Mouse (Mus musculus) ES-CJ7 (cell line): ENCODE results near the gene Gtsf1l.
A peak's percentile ranks its signal among the peaks of the same experiment; 100 is the strongest.

ENCODE experiments used
- DNase-seq: peaks from one replicate; pipeline ENCODE4 v3.0.0; 2011; ENCODE audit warnings: low read depth, low spot score

Gene Gtsf1l

DNA sequence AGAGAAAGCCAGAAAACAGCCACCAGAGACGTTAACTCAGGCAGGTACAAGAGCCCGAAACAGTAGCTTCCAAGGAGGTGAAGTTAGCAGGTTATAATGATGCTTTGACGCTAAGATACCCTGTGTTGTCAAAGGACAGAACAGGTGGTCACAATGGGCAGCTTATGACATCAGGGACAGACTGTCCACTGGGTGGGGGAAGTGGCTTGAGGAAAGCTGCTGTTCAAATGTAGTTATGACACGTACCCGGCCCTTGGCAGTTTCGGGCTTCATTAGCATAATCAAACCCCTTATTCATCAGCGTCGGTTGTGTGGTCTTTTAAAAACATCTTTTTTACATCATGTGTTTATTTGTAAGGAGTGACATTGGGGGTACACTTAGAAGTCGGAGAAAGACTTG is at the start of gene Gtsf1l:
Gene Gtsf1l (minus strand): TSS at position 128 of the 400 bp plus-strand sequence.
- no peak for DNase-seq

DNA sequence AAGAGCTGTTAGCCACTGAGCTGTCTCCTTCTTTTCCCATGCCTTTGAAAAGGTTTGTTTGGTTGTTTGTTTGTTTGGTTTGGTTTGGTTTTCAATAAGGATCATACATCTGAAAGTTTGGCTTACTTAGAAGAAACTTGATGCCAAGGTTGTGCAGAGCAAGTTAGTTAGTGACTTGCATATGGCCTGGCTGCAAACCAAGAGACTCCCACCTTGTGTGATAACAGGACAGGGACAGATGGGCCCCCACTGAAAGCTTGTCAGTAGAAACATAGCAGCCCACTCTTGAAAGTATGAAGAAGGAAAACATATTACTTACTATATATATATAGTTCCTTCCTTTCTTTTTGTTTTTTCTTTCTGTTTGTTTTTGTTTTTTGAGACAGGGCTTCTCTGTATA is 49.3 kb upstream of the Gtsf1l start:
- no peak for DNase-seq

DNA sequence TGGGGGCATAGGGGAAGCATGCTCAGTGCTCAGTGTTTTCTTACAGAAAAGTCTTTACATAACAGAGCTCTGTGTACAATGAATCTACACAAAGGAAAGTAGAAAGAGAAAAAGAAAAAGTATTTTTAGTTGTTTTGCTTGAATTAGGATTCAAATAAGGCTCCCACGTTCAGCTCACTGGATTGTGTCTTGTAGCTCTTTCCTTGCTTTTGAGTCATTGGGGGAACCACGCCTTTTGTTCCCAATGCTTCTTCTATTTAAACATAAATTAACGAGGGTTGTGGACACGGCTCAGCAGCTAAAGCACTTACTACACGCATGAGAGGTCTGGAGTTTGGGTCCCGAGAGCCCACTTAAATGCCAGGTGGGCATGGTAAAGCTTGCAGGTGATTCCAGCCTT is 48.3 kb upstream of the Gtsf1l start:
- no peak for DNase-seq

GRCm38 (mm10) chr2:163132314-163132713 is 44.7 kb upstream of the Gtsf1l start:
- no peak for DNase-seq

DNA sequence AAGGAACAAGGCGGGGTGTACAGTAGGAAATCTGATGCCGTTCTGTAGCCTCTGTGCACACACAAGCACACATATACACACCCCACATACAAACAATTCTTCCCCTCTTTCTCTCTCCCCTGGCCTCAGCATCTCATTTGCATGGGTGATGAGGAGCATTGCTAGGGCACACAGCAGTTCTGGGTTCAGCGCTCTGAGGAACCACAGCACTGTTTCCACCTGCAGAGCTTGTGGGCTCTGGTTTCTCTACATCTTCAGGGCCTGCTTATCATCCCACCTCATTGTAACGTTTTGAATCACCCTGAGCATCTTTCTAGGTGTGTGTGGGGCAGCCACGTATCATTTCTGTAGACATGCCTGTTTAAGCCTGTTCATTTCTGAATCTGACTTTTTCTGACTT is 43.2 kb upstream of the Gtsf1l start:
- no peak for DNase-seq

DNA sequence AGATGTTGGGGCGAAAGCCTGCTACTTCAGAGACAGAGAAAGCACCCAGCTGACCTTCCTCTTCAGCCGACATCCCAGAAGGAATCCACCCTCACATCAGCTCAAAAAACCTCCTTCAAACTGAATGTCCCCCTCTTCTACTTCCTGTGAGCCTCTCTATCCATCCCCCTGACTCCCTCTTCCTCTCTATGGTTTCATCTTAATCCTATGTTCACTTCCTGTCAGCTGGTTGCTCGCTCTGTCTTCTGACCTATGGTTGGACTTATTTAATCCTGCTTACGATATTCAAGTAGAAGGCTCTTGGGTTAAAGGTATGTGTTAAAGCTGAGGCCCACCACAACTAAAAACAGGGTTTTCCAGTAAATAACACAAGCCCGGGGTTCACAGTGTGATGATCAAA is 35.8 kb upstream of the Gtsf1l start:
- DNase-seq = no peak

- peak; percentile 94 for DNase-seq
These were observed 34.7 kb upstream of the Gtsf1l start for GRCm38 (mm10) chr2:163122319-163122718.

- no peak for DNase-seq
These were observed 33.7 kb upstream of the Gtsf1l start for GRCm38 (mm10) chr2:163121353-163121660.

GRCm38 (mm10) chr2:163120626-163121352 is 33.1 kb upstream of the Gtsf1l start:
- DNase-seq = no peak

- DNase-seq = no peak
These were observed 24.0 kb upstream of the Gtsf1l start for GRCm38 (mm10) chr2:163111413-163112201.

DNA sequence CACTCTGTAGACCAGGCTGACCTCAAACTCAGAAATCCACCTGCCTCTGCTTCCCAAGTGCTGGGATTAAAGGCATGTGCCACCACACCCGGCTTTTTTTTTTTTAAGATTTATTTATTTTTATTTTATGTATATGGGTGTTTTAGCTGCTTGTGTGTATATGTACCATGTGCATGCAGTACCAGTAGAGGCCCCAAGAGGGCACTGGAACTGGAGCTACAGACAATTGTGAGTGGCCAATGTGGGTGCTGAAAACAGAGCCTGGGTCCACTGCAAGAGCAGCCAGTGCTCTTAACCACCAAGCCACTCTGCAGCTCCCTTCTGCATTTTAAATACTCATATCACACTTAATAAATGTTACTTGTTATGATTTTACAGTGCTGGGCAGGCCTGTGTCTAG is 23.1 kb upstream of the Gtsf1l start:
- peak; percentile 50 for DNase-seq

DNA sequence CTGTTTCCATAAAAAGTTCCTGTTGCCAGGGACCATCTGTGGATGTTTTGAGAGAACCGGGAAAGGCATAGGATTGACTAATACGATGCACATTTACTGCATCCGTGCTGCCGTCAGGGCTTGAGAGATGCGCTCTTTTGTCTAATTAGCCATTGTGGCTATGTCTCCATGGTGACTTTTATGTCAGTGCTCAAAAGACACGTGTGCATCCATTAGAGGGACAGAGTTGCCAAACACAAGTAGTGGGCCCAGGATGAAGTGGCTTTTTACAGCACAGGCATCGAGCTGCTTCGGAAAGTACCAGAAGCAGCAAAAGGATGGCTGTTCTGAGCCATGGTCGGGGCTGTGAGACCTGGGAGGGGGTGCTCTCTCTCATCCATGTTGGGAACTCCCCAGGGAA is 20.7 kb upstream of the Gtsf1l start:
- DNase-seq = no peak

DNA sequence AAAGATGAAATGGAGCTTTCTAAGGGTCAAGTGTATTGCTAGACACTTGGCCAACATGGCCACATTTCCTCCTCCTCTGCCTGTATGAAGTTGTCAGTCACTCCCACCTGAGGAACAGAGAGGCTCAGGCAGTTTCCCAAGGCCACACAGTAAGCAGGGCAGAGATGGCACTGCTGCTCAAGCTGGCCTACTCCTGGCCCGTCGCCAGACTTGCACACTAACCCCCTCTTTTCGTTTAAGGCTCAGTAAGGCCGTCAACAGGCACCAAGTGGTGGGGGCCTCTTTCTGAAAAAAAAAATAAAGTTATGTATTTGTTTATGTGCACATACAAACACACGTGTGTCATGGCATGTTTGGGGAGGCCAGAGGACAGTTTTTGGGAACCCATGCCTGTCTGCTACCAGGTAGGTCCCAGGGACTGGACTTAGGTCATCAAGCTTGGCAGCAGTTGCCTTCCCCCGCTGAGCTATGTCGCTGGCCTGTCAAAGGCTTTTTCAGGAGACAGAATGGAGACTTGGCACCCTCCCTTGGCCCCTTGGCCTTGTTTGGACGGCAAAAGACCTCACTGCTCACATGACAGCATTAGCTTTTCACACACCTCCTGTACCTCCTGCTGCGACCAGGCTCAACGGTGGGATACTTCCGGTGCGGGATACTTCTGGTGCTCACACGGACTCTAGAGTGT is 16.6 kb upstream of the Gtsf1l start:
- no peak for DNase-seq

DNA sequence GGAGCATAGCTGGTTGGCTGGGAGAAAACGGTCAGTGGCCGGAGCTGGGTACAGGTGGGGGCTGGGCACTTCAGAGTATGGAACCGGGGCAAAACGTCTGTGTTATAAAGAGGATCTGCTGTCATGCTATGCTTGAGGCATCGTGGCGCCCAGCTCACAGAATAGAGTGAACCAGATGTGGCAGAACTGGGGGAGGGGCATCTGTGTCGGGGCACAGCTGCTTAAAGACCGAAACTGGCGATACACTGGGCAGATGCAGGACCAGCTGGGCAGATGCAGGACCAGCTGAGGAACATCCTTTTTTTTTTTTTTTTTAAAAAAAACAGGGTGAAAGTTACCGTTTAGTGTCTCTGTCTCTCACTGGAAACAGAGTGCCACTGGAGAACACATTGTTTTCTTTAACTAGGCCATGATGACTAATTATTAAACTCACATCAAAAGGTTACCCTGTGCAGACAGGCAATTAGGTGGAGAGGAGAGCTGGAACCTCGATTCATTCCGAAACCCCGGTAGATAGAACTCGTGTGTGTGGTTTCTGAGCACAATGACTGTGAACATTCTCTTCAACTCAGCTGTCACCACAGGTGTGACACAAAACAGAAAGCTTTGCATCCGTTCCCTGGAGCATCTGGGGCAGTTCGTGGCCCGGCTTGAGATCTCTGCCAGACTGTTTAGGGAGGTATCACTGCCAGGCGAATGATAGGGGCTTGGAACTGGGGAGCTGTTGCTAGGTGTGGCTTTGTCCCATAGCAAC is 15.4 kb upstream of the Gtsf1l start:
- DNase-seq = no peak

GRCm38 (mm10) chr2:163102216-163102615 is 14.6 kb upstream of the Gtsf1l start:
- no peak for DNase-seq

DNA sequence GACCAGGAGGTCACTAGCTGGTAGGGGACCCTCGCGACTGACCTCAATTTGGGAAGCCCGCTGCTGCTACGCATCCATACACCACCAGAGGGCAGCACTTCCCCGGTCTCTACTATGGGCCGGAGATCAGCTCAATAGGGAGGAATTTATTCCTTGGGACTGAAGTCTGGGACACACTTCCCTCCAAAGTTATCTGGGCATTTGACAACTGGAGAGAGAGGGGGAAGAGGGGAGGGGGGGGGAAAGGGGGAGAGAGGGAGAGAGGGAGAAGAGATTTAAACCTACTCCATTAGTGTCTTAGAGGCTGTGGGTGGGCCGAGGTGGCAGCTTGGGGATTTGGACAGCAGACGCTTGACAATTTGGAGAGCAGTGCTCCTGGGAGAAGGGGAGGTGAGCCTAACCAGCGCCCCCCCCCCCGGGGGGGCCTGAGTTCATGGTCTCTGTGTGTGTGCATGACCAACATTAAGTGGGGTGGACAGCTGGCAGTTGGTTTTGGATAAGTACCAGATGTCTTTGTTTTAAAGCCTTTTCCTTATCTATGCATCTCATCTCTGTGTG is 14.1 kb upstream of the Gtsf1l start:
- peak; percentile 50 for DNase-seq

- no peak for DNase-seq
These were observed 12.9 kb upstream of the Gtsf1l start for GRCm38 (mm10) chr2:163100551-163100950.

GRCm38 (mm10) chr2:163099919-163100318 is 12.3 kb upstream of the Gtsf1l start:
- DNase-seq = no peak

DNA sequence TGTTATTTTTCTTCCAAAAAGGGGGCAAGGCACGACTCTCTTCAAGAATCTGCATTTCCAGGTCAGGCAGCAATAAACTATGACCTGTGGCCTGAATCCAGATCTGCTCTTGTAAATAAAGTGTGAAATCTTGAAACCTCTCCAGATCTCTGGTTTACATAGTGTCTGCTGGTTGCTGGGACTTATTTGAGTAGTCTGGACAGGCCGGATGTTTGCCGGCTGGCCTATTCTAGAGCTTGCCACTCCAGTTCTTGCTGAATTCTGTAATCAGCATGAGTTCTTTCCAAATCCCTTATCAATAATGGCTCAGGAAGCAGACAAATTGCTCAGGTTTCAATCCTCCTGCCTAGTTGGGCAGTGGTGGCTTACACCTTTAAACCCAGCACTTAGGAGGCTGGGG is 8.1 kb upstream of the Gtsf1l start:
- DNase-seq = no peak

DNA sequence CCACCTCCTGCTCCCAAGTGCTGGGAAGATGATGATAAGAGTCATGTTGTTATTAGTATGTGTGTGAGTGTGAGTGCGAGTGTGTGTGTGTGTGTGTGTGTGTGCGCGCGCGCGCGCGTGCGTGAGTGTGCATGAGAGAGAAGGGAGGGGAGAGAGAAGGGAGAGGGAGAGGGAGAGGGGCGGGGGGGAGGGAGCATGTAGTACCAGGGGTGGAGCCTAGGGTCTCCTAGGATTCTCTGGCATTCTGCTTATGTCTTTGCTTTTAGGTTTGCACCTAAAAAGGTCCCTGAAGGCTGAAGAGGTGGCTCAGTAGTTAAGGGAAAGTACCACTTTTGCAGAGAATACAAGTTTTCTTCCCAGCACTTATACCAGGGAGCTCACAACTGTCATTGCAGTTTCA is 7.3 kb upstream of the Gtsf1l start:
- no peak for DNase-seq

- DNase-seq = peak; percentile 93
These were observed 1.9 kb upstream of the Gtsf1l start for GRCm38 (mm10) chr2:163089475-163090123.
